25 mouse cellular contexts compared by ENCODE assay signal in the genomic region with DNA sequence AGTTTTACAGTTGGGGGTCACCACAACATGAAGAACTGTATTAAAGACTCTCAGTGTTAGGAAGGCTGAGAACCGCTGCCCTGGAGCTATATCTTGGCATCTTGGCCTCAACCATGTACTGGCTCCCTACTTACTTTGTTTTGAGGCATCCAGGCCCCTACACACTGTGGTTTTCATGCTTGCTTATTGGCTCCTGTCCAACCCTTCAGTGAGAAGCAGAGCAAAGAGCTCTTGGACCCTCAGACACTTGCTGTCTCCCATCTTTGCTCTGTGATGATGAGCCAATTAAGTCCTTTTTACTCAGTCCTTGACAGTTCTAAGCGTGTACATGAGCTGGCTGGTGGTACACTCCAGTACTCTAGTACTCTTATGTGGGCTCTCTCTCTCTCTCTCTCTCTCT.
"Had no signal": no experiment of that assay in that cellular context is flagged by ENCODE, and none has a peak within 500 bp of the region (broad histone marks: within the 10 kb centered on the region; RNA-seq: fewer than 3 reads in every experiment).

No protein-coding gene starts in this region.

- H3K27me3 ChIP-seq: heart, embryonic 12.5 days; intestine, embryonic 15.5 days; limb, embryonic 12.5 days; liver, embryonic 13.5 days; liver, embryonic 15.5 days had no signal

- DNase-seq: gastrocnemius, adult 2 months; gastrocnemius, postnatal 10 days; gastrocnemius, postnatal 25 days; heart, adult 18-20 months; heart, postnatal 10 days; heart, postnatal 4 days; kidney, adult 18-20 months; kidney, adult 8-10 months; kidney, postnatal 10 days; kidney, postnatal 25 days; kidney, postnatal 4 days; liver; liver, embryonic 13.5 days had no signal

- H3K9ac ChIP-seq: heart, embryonic 12.5 days; hindbrain, embryonic 12.5 days; intestine, embryonic 15.5 days; limb, embryonic 12.5 days; liver, embryonic 13.5 days; liver, embryonic 15.5 days had no signal

- H3K36me3 ChIP-seq: heart, embryonic 10.5 days; heart, embryonic 12.5 days; hindbrain, embryonic 10.5 days; hindbrain, embryonic 12.5 days; intestine, embryonic 15.5 days; limb, embryonic 10.5 days; limb, embryonic 12.5 days; liver, embryonic 13.5 days; liver, embryonic 15.5 days had no signal

- H3K4me1 ChIP-seq: intestine, embryonic 15.5 days; liver, embryonic 13.5 days; liver, embryonic 15.5 days had no signal

- H3K9me3 ChIP-seq: heart, embryonic 10.5 days; heart, embryonic 12.5 days; hindbrain, embryonic 10.5 days; hindbrain, embryonic 12.5 days; intestine, embryonic 15.5 days; limb, embryonic 10.5 days; limb, embryonic 12.5 days; liver, embryonic 13.5 days; liver, embryonic 15.5 days had no signal

- ATAC-seq: inflammation-experienced regulatory T-cells, adult 6 months; intestine, embryonic 15.5 days; intestine, postnatal 0 days had no signal

- H3K27ac ChIP-seq: heart, embryonic 10.5 days; hindbrain, embryonic 10.5 days; hindbrain, embryonic 12.5 days; intestine, embryonic 15.5 days; left cerebral cortex, adult 2 months; limb, embryonic 10.5 days; limb, embryonic 12.5 days; liver, embryonic 13.5 days; liver, embryonic 15.5 days had no signal

- H3K4me3 ChIP-seq: gastrocnemius, adult 2 months; heart, embryonic 10.5 days; heart, embryonic 12.5 days; hindbrain, embryonic 10.5 days; hindbrain, embryonic 12.5 days; intestine, embryonic 15.5 days; left cerebral cortex, adult 2 months; limb, embryonic 10.5 days; limb, embryonic 12.5 days; liver, embryonic 13.5 days; liver, embryonic 15.5 days had no signal

- H3K4me2 ChIP-seq: heart, embryonic 12.5 days; hindbrain, embryonic 12.5 days; intestine, embryonic 15.5 days; limb, embryonic 12.5 days; liver, embryonic 11.5 days; liver, embryonic 13.5 days; liver, embryonic 15.5 days had no signal
